Mouse (Mus musculus): ENCODE measurements around the gene Ebf1.

The Ebf1 gene

GRCm38 (mm10) chr11:44619131-44619886, 2.2 kb downstream of the Ebf1 start:
- DNase-seq: no peak

GRCm38 (mm10) chr11:44619887-44620693, 3.0 kb downstream of the Ebf1 start:
- DNase-seq: peak in 1 of 2 experiments; percentile 3

- no peak for DNase-seq
Observed at GRCm38 (mm10) chr11:44620694-44621446, 3.8 kb downstream of the Ebf1 start.

- no peak for DNase-seq
Observed at GRCm38 (mm10) chr11:44621615-44622014, 4.5 kb downstream of the Ebf1 start.

- DNase-seq: no peak
Observed at GRCm38 (mm10) chr11:44622023-44622731, 5.1 kb downstream of the Ebf1 start.

- no peak for DNase-seq
Observed at GRCm38 (mm10) chr11:44624564-44624963, 7.4 kb downstream of the Ebf1 start.

GRCm38 (mm10) chr11:44626065-44626464, 8.9 kb downstream of the Ebf1 start:
- DNase-seq: no peak

- DNase-seq: no peak
Observed at GRCm38 (mm10) chr11:44628412-44628811, 11.3 kb downstream of the Ebf1 start.

- DNase-seq: no peak
Observed at GRCm38 (mm10) chr11:44632064-44632968, 15.2 kb downstream of the Ebf1 start.

GRCm38 (mm10) chr11:44633001-44633693, 16.0 kb downstream of the Ebf1 start:
- no peak for DNase-seq

GRCm38 (mm10) chr11:44634552-44635193, 17.6 kb downstream of the Ebf1 start:
- no peak for DNase-seq

GRCm38 (mm10) chr11:44636241-44636640, 19.1 kb downstream of the Ebf1 start:
- DNase-seq: no peak

GRCm38 (mm10) chr11:44638193-44638754, 21.2 kb downstream of the Ebf1 start:
- DNase-seq: no peak

GRCm38 (mm10) chr11:44641496-44641895, 24.4 kb downstream of the Ebf1 start:
- no peak for DNase-seq

GRCm38 (mm10) chr11:44654340-44655019, 37.4 kb downstream of the Ebf1 start:
- DNase-seq: no peak

- no peak for DNase-seq
Observed at GRCm38 (mm10) chr11:44655468-44655867, 38.4 kb downstream of the Ebf1 start.

- DNase-seq: no peak
Observed at GRCm38 (mm10) chr11:44656916-44657315, 39.8 kb downstream of the Ebf1 start.

- DNase-seq: no peak
Observed at GRCm38 (mm10) chr11:44657833-44658395, 40.8 kb downstream of the Ebf1 start.

- no peak for DNase-seq
Observed at GRCm38 (mm10) chr11:44661875-44662274, 44.8 kb downstream of the Ebf1 start.
